Mouse (Mus musculus): ENCODE measurements around the gene Lmx1b.

Gene Lmx1b

GRCm38 (mm10) chr2:33630081-33631021 is 10.0 kb downstream of the Lmx1b start:
- no peak for DNase-seq (ENCODE audit: low spot score)

GRCm38 (mm10) chr2:33629641-33630040 is 10.7 kb downstream of the Lmx1b start:
- DNase-seq (ENCODE audit: low spot score), result no peak

GRCm38 (mm10) chr2:33628791-33629190 is 11.5 kb downstream of the Lmx1b start:
- DNase-seq (ENCODE audit: low spot score), result no peak

GRCm38 (mm10) chr2:33627058-33627375 is 13.3 kb downstream of the Lmx1b start:
- DNase-seq (ENCODE audit: low spot score), result no peak

- DNase-seq (ENCODE audit: low spot score), result no peak
These were observed 13.9 kb downstream of the Lmx1b start for GRCm38 (mm10) chr2:33626262-33627057.

GRCm38 (mm10) chr2:33617670-33618069 is 22.6 kb downstream of the Lmx1b start:
- no peak for DNase-seq (ENCODE audit: low spot score)

GRCm38 (mm10) chr2:33616411-33616843 is 23.9 kb downstream of the Lmx1b start:
- DNase-seq (ENCODE audit: low spot score), result no peak

GRCm38 (mm10) chr2:33615843-33616344 is 24.4 kb downstream of the Lmx1b start:
- DNase-seq (ENCODE audit: low spot score), result no peak

GRCm38 (mm10) chr2:33605487-33606256 is 34.6 kb downstream of the Lmx1b start:
- no peak for DNase-seq (ENCODE audit: low spot score)

GRCm38 (mm10) chr2:33604846-33605486 is 35.3 kb downstream of the Lmx1b start:
- no peak for DNase-seq (ENCODE audit: low spot score)

GRCm38 (mm10) chr2:33600520-33600919 is 39.8 kb downstream of the Lmx1b start:
- DNase-seq (ENCODE audit: low spot score), result no peak

- DNase-seq (ENCODE audit: low spot score), result no peak
These were observed 42.9 kb downstream of the Lmx1b start for GRCm38 (mm10) chr2:33597384-33597783.

- DNase-seq (ENCODE audit: low spot score), result no peak
These were observed 45.3 kb downstream of the Lmx1b start for GRCm38 (mm10) chr2:33595085-33595423.

GRCm38 (mm10) chr2:33594181-33595084 is 45.9 kb downstream of the Lmx1b start:
- no peak for DNase-seq (ENCODE audit: low spot score)

GRCm38 (mm10) chr2:33592931-33593555 is 47.3 kb downstream of the Lmx1b start:
- DNase-seq (ENCODE audit: low spot score), result no peak

GRCm38 (mm10) chr2:33589280-33589679 is 51.0 kb downstream of the Lmx1b start:
- no peak for DNase-seq (ENCODE audit: low spot score)

- no peak for DNase-seq (ENCODE audit: low spot score)
These were observed 55.1 kb downstream of the Lmx1b start for GRCm38 (mm10) chr2:33584937-33585910.

- DNase-seq (ENCODE audit: low spot score), result no peak
These were observed 56.5 kb downstream of the Lmx1b start for GRCm38 (mm10) chr2:33583761-33584160.

- DNase-seq (ENCODE audit: low spot score), result no peak
These were observed 57.0 kb downstream of the Lmx1b start for GRCm38 (mm10) chr2:33583317-33583716.
